Mouse (Mus musculus): ENCODE measurements around the gene Rsad2. TPM values are rescaled to one million over a fixed set of nuclear protein-coding genes. Genes with fewer than 3 reads are reported as not detected.
"Not testable (repeated sequence)": the region's sequence is repeated elsewhere in the genome, so short reads cannot be mapped to it uniquely, and the experiment has no call there.

Rsad2 gene
- total RNA-seq (2021), result 10 to 100 TPM; 22.8 to 23.9 TPM
- long read RNA-seq, experiment 1, transcript Rsad2-201 (6 exons, 3,782 nt), result major isoform, 15 of 19 reads
- long read RNA-seq, experiment 1, partial matches to known transcripts, result 0 of 19 reads
- long read RNA-seq, experiment 1, other reads (novel, unspliced or antisense), result 4 of 19 reads
- long read RNA-seq, experiment 2, transcript Rsad2-201 (6 exons, 3,782 nt), result major isoform, 15 of 19 reads
- long read RNA-seq, experiment 2, partial matches to known transcripts, result 0 of 19 reads
- long read RNA-seq, experiment 2, other reads (novel, unspliced or antisense), result 4 of 19 reads

DNA sequence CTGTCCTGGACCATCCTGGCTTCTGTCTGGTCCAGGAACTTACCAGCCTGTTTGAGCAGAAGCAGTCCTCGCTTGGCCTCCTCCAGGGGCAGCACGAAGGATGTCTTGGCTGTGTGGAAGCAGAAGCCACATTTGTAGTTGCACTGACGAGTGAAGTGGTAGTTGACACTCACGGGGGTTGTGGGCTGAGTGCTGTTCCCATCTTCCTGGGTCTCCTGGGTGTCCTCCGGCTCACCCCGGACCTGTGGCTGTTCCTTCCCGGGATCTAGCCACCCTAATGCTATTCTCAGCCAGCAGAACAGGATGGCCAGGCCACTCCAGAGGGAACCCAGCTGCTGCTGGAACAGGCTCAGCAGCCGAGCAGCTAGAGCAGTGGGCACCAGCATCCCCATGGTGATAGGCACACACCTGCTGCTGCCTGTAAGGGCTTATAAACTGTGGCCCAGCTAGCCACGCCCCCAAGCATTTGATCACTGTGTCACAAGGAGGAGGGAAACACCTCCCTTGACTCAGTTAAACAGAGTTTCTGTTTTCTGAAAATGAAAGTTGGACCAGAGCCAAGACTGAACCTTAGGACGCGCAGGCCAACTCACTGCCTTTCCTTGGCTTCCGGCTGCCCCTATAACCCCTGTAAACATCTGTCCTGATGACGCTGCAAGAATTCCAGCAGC, at the start of gene Rsad2:
Gene Rsad2 (minus strand): TSS at position 425 of the 671 bp plus-strand sequence.
- DNase-seq, result peak; percentile 50 to 51
- intact Hi-C loops (cut with DNase I), result no loop called here

DNA sequence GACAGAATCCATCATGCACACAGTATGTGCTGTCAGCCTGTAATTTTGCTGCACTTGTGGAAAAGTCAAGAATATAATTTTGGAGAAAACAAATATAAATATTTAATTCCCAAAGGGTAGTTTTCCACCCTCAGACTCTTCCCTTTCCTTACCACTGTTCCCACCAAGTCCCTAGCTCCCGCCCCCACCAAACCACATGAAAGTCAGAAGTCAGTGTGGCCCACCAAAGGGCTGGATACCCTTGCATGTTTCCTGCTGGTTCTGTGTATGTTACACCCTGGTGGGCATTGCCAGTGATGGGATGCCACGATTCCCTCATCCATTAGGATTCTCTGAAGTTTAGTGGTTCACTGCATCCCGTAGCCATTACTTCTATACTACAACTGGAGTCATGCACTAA, 44.8 kb upstream of the Rsad2 start:
- intact Hi-C loops (cut with DNase I), result no loop called here
- DNase-seq, result no peak

DNA sequence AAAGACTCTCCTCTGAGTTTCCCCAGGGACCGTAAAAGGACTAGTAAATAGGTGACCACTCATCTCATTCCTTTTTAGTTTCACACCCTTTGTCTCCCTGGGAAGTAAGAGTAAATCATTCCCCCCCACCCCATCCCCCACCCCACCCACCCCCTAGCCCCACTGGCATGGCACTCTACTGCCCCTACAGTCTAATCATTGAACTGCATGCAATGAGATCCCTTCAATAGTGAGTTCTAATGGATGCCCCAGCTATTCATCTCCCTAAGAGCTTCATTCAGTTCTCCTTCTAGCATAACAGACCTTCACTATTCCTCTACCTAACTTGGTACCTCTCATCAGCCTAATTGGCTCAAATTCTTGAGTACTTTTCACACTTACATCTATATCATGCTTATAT, 33.7 kb upstream of the Rsad2 start:
- intact Hi-C loops (cut with DNase I), result no loop called here
- DNase-seq, result no peak

DNA sequence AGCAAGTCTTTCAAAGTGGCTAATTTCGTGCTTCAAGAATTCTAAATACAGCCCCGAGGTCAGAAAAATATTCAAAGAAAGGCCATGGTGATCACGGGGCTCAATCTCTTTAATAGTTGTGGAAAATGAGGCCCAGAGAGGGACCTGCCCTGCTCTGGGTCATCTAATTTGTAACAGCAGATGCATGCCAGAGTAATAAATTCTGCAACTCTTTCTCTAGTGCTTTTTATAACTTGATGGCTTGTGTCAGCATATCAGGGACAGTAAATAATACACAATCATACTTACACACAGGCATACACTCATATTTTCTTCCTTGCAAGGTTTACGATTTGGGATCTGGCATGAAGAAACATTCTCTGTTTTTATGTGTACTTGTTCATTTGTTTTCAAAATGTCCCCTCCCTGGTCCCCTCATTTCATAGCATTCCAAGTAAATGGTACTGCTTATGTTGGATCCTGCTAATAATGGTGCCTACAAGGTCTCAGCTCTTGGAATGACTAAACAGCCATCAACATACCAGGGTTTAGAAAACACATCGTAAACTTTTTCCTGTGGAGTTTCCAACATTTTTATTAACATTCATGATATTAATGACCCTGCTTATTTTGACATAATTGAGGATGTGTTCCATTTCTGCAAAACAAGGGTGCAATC, 32.5 kb upstream of the Rsad2 start:
- intact Hi-C loops (cut with DNase I), result no loop called here
- no peak for DNase-seq

DNA sequence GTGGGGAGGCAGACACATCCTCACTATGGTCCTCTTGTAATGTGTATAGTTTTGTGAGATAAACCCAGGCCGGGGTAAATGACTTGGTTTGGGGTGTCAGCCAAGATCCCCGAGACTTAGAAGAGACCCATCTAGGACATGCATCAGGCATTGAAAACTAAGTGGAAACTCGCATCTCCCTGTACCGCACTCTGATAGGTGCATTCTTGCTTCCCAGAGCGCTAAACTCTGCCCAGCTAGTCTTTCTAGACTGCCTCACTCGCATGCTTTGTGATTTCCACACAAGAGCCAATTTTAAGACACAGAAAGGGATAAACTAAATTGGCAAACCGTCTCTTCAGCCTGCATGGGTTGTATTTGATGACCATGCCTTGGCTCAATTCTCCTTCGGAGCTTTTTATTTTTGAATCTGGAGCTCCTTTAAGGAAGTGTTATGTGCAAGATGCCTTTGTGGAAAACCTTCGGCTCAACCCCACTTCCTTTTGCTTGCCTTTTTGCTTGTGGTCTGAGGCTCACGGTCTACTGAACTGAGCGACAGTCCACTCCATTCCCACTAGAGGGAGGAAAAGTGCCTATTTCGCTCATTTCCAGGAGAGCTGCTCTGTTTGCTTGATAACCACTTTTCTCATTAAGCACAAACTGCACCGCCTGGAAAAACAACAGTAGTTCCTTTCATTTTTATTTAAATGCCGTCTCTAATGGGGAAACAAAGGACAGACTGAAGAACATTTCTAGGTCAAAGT, 31.8 kb upstream of the Rsad2 start:
- DNase-seq, result peak in 1 of 2 experiments; percentile 22
- intact Hi-C loops (cut with DNase I), result no loop called here

DNA sequence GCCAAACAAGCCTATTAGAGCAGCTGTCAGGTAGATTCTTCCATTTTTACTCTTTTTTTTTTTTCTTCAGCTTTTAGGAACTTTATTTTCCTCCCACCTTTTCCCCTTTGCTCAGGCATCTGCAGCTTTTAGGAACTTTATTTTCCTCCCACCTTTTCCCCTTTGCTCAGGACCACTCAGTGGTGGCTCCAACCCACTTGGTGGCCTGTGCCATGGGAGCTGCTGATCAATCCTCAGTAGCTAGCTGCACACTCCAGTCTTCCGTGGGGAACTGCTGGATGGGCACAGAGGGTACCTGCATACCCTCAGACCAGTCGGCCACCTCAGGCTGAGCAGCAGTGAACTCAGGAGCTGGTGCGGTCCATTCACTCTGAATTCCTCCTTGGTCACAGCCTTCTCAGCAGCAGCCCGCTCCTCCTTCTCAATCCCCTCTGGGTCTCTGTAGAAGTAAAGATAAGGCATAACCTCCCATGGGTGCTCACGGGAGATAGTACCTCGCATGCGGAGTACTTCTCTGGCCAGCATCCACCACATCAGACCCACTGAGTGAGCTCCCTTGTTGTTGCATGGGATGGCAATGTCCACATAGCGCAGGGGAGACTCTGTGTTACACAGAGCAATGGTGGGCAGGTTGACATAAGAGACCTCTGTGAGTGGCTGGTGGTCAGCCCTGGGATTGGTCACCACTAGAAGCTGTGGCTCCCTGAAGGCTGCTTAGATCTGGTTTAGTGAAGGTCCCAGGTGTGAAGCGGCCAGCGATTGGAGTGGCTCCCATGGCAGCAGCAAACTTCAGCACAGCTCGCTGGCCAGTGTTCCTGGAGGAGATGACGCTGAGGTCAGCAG, 29.7 kb upstream of the Rsad2 start:
- DNase-seq; intact Hi-C loops (cut with DNase I): not testable (repeated sequence)

DNA sequence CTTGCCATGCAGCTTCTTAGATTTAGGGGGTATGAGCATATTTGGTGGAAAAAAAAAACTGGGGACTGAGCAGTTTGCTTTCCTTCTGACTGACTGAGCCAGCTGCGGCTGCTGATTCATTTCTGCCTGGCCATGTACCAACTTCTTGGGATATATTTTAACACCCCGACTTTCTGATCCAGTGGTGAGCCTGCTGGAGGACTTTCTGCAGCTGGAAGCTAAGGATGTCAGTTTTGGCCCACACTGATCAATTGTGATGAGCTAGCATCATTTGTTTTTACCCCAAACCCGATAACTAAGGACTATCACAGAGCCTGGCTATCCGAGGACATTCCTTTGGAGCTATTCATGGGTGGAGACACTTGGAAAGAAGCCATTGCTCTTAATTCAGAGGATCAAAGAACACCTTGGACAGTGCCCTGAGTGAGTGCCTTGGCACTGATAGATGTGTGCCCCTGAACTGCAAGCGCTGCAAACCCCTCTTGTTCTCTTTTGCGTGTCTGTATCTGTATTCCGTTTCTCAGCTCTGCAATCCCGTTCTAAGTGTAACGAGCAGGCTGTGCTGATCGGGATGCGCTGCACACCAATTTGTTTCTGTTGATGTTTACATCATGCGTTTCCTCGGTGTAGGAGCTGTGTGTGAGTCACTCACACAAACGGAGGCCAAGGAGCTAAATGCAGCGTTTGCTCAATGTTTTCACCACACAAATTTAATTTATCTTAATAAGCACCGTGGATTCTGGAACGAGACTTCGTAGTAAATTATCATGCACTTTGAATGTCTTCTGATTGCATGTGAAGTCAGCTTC, 22.1 kb upstream of the Rsad2 start:
- intact Hi-C loops (cut with DNase I), result no loop called here
- DNase-seq, result peak; percentile 31 to 50

DNA sequence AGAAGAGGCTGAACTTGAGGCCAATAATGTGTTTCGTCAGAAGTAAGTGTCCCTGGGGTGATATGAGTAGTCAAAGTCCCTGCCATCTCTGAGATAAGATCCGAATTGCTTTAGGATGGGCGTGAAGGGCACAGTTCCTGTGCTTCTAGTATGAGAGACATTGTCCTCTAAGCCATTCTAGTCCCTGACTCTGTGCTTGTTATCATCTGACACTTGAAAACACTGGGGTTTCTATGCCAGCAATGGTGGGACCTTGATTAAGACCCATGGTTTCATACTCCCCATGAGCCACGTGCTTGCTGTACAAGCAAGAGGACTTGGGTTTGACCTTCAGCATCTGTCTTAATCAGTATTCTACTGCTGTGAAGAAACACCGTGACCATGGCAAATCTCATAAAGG, 20.9 kb upstream of the Rsad2 start:
- no peak for DNase-seq
- intact Hi-C loops (cut with DNase I), result no loop called here

DNA sequence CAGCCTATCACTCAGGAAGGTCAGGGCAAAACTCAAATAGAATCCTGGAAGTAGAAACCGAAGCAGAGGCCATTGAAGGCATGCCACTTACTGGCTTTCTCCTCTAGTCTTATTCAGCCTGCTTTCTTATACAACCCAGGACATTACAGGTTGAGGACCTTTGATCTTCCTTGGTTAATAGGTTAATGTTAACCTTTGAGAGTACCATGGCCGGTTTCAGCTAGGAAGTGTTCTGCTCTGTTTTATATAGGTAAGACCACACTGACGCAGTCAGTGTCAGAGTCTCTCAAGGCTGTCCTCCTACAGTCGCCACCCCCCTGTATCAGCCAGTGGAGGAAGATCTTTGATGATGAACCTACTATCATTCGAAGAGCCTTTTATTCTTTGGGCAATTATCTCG, 17.5 kb upstream of the Rsad2 start:
- DNase-seq, result no peak
- intact Hi-C loops (cut with DNase I), result no loop called here

DNA sequence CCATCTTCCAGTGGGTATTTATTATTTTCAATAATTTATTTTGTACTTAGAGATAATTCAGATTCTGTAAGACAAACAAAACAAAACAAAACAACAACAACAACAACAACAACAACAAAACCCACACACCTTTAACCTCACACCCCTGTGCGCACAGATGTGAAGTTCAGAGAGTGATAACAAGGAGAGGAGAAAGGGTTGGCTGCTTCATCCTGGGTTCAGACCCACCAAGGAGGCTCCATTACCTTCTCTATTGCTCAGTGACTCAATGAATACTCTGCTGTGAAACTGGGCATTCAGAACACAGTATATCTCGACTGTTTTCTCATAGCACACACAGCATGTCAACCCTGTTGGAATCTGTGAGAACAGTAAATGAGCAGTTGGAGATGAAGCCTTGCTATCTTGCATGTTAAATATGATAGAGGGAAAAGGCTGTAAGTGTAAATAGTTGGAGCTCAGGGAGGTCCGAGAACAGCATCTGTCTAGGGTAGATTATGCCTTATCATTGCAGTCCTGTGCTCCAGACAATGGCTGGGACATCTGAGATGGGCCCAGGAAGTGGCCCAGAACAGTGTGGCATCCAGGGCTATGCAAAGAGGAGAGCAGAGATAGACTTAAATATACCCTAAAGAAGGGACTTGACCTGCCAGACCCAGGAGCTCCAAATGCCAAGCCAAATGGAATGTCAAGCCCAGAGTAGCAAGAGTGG, 16.7 kb upstream of the Rsad2 start:
- intact Hi-C loops (cut with DNase I), result no loop called here
- no peak for DNase-seq

DNA sequence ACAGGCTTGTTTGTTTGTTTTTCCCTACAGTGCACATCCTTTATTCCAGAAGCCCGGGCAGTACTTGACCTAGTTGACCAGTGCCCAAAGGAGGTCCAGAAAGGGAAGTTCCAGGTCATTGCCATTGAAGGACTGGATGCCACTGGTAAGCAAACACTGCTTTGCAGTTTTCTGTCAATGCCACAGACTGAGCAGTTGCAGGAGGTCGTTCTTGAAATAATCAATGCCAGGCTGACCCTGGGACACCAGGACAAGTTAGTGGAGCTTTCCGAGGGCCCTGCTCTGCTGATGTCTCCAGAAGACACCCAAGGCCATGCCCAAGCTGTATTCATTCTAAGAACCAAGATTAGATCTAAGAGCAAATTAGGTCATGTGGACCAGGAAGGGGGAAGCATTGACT, 15.1 kb upstream of the Rsad2 start:
- DNase-seq, result no peak
- intact Hi-C loops (cut with DNase I), result no loop called here

DNA sequence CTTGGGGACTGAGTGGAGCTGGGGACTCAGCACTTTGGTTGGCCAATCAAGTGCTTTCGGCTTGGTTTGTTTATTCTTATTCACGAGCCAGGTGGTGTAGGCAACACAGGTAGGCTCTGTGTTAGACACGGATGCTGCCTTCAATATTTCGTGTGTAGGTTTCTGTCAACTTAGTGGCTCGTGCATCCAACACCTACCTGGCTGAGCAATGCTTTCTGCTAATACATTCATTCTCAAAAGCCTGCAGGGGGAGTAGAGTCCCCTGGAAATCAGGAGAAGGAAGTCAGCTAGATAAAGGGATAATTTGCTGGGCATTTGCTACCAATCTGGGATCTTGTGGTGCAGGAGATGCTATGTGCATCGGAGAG, 13.8 kb upstream of the Rsad2 start:
- DNase-seq, result no peak
- intact Hi-C loops (cut with DNase I), result no loop called here

DNA sequence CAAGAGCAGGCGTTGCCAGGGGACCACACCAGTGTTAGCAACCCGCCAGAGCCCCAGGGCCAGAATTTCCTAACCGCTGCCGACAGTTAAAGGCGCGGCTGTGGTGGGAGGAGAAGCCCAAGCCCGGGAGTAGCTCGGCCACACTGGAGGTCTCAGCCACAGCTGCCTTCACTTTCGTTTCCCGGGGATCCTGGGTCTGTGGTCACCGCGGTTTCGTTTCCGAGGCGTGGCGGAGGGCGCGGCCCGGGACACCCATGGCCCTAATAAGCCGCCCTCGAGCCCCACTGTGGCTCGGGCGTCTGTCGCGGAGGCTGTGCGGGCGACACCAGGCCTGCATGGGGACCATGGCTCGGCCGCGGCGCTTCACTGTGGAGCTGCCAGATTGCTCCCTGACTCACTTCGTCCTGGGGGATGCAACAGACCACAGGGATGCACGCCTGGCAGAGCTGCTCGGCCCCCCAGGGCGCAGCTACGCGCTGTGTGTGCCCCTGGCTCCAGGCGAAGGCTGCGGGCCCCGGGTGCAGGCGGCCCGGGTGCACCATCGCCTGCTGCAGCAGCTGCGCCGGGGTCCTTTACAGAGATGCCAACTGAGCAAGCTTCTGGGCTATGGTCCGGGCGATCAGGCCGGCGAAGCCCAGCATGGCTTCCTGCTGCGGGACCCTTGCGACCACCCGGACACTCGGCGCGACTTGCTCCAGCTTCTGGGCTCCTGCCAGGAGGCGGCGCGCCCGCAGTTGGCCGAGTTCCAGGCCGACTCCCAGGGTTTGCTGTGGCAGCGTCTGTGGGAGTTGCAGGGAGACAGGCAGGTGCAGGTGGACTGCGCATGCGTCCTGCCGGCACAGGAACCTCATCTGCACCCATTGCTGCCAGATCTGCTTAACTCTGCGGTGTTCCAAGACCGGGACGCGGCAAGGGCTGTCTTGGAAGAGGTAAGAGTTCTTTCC, 13.1 kb upstream of the Rsad2 start, which contains the start of gene Cmpk2:
Gene Cmpk2 (plus strand): TSS at position 107 of the 944 bp plus-strand sequence.
- peak; percentile 81 to 83 for DNase-seq
- intact Hi-C loops (cut with DNase I), result no loop called here

DNA sequence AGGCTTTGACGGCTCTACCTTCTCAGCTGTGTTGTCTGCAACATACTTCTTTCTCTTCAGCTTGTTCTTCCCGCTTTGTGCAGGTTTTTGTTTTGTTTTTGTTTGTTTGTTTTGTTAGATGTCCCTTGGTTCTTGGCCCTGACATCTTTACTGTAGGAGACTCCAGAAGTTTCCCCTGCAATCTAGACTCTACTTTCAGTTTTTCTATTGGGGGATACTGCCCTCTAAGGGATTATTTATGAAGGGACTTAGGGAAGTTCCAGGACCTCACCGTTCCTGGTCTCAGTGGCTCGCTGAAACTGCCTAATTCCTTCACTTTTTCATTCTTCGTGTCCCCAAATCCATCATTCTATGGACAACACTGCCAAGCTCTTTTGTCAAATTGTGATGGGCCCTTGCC, 9.3 kb upstream of the Rsad2 start:
- intact Hi-C loops (cut with DNase I), result no loop called here
- DNase-seq, result no peak

DNA sequence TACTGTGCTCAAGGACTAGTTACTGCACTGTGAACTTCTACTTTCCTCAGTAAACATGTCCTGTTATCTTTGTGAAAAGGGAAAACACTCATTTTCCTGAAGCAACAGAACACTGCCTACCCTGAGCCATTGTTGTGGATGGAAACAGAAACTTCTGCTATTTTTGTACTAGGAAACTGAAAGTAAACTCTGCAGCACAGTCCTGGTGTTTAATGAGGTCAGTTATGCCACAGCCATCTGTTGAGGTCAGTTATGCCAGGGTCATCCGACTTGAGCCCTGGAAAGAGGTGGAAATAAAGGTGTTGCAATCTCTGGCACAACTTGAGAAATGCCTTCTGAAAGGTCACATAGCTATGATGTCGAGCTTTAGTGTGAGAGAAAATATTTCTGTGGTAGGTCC, 3.8 kb upstream of the Rsad2 start:
- intact Hi-C loops (cut with DNase I), result loop anchor here (2.0 kb wide), 1 partner anchor 45 kb away; the partner anchor contains the start of gene Rnf144a
- no peak for DNase-seq

DNA sequence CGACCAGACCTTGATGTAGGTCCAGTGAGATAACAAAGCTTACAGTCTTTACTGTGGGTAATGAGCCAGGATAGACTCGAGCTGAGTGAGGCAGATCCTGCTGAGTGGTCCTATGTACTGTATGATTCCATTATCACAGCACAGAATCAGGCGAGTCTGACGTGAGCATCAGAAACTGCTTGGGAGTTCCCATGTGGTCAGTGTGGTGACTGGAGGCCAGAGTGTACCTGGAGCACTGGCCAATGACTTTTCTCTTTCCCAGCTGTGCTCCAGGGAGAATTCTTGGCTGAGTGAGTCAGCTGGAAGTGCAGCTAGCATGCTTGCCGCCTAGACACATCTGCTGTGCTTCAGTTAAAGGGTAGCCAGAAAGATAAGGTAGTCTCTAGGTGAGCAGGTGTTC, 1.6 kb downstream of the Rsad2 start:
- peak in 1 of 2 experiments; percentile 24 for DNase-seq
- intact Hi-C loops (cut with DNase I), result no loop called here

DNA sequence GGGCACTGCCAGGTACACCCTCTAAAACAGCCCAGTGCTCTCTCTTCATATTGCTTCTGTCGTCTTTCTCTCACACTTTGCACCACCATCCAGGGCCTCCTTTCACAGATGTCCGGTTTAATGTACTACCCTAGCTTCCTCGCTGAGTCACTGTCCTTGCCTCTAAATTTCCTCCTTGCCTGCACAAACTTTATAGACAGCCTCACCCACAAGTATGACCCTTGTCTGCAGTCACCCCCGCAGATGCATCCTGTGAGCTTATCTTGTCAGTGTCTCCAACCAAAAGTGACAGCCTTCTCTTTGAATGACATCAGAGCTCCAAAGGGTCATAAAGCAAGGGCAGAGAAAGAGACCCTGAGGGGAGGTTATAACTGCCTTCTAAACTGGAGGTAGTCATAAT, 3.3 kb downstream of the Rsad2 start:
- no peak for DNase-seq
- intact Hi-C loops (cut with DNase I), result no loop called here

DNA sequence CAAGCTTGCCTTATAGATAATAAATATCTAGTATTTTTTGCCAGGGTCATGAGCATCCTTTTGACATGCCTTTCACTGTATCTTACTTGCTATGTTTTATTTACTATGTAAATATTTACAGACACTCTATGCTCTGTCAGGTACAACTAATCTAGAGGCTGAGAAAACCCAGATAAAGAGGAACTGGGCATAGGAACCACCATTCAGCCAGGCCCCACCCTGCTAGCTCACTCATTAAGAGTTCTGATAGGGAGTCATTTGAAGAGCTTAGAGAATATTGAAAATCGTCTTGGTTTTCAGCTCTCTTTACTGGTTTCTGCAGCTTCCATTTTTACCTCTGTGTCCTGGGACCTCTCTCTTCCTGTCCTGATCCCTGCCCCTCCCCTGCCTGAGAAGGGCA, 5.1 kb downstream of the Rsad2 start:
- intact Hi-C loops (cut with DNase I), result no loop called here

More for the DNA sequence above, 5.1 kb downstream of the Rsad2 start:
- no peak for DNase-seq

Data from heart, postnatal 14 days (tissue).